Mouse (Mus musculus) E14TG2a.4 (cell line): ENCODE results near the gene Pik3r1.

Experiments used
- H3K27me3 ChIP-seq: 2 replicates; pipeline ENCODE4 v1.6.1; 2014; ENCODE audit warnings: low read length, control low read depth; ENCODE audit not compliant: insufficient read depth
- H3K36me3 ChIP-seq: 2 replicates; pipeline ENCODE4 v1.6.1; 2014; ENCODE audit warnings: low read length, control low read depth; ENCODE audit not compliant: insufficient read depth
- H3K4me1 ChIP-seq: replicated peaks from 2 replicates; pipeline ENCODE4 v1.6.1; 2014; ENCODE audit warnings: low read depth, low read length, control low read depth
- H3K4me3 ChIP-seq: replicated peaks from 2 replicates; pipeline ENCODE4 v1.5.1; 2014; ENCODE audit warnings: mild to moderate bottlenecking, low read length
- H3K9me3 ChIP-seq: 2 replicates; pipeline ENCODE4 v1.6.1; 2014; ENCODE audit warnings: low read length, control low read depth
- CTCF ChIP-seq: conservative IDR thresholded peaks from 2 replicates; pipeline ENCODE4 v1.5.1; 2014; ENCODE audit warnings: low read length
- NANOG ChIP-seq: IDR thresholded peaks from 2 replicates; pipeline ENCODE4 v1.6.1; 2014; ENCODE audit warnings: borderline replicate concordance, low read length, mixed read lengths
- POU5F1 ChIP-seq: IDR thresholded peaks from 2 replicates; pipeline ENCODE4 v1.6.1; 2014; ENCODE audit warnings: low read length, borderline replicate concordance

The Pik3r1 gene

DNA sequence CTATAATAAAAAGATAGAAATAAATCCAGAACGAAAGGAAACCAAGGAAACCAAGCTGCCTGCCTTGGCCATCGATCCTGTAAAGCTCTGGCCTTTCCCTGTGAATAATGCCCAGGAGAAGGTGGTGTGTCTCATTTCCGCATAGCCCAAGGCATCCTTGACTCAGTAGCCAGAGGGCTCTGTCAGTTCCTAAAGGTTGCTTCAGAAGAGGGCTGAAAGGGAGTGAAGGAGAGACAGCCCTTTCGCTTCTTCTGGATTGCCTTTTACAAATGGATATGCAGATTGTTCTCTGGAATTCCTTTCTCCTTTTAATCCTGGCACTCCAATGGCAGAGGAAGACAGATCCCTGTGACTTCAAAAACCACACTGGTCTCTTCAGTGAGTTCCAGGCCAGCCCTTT lies 16.2 kb downstream of the Pik3r1 start:
- TF ChIP-seq CTCF (no peak), NANOG (no peak), POU5F1 (no peak)
- Histone ChIP-seq H3K27me3 (no peaks in the 10 kb centered on the region), H3K36me3 (peaks cover 1% of the 10 kb centered on the region; the same call in 1 of the 2 replicates), H3K4me1 (peaks cover 46% of the 10 kb centered on the region), H3K4me3 (no peak overlapping the region), H3K9me3 (no peaks in the 10 kb centered on the region)

DNA sequence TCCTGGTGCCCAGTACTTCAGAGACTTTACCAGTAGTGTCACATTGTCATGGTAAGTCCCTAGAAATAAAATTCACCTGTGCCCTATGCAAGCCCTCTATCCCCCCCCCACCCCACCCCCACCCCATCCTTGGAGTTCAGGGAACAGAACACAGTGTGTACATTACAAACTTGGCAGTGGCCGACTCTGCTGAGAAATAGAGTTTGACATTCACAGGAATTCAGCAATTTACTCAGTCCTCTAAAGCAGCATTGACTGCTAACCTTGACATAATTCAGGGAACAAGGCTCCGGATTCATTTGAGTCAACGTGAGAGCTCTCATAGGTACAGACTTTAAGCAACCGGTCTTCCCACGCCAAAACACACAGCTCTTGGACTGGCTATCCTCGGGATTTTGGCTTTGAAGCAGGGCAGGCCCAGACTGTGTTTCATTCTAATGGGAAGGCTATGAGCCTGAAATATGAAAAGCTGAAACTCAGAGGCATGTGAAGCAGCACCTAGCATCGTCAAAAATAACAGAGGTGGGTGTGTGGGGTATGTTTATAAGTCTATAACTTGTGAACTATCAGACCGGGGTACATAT lies 21.9 kb downstream of the Pik3r1 start:
- Histone ChIP-seq H3K36me3 (no peaks in the 10 kb centered on the region), H3K4me3 (no peak overlapping the region), H3K4me1 (peaks cover 9% of the 10 kb centered on the region), H3K9me3 (no peaks in the 10 kb centered on the region), H3K27me3 (no peaks in the 10 kb centered on the region)
- TF ChIP-seq NANOG (no peak), CTCF (no peak), POU5F1 (no peak)

- Histone ChIP-seq H3K36me3 (no peaks in the 10 kb centered on the region), H3K9me3 (no peaks in the 10 kb centered on the region), H3K4me1 (0 out of 2 replicates have a peak, but pooled peaks cover 2% of the 10 kb centered on the region), H3K27me3 (no peaks in the 10 kb centered on the region), H3K4me3 (no peak overlapping the region)
- TF ChIP-seq POU5F1 (no peak), NANOG (no peak), CTCF (no peak)
Observed at GRCm38 (mm10) chr13:101744943-101745342, 23.1 kb downstream of the Pik3r1 start.

DNA sequence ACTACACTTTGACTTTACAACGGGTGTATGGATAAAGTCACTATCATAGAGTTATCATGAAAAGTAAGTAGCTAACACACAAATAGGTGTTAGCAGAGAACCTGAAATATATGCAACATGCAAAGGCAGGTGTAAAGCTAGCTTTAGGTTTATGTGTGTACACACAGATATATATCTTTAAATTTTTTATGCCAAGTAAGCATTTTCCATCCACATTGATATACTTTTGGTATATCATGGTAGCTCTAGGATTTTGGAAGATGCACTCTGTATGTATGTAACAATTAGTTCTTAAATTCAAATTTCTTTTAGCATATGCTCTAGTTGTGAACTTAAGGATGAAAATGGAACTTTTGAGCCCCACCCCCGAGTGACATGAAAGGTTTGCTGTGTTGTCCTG lies 24.0 kb downstream of the Pik3r1 start:
- Histone ChIP-seq H3K4me1 (0 out of 2 replicates have a peak, but pooled peaks cover 2% of the 10 kb centered on the region), H3K9me3 (no peaks in the 10 kb centered on the region), H3K36me3 (no peaks in the 10 kb centered on the region), H3K4me3 (no peak overlapping the region), H3K27me3 (no peaks in the 10 kb centered on the region)
- no peak for TF ChIP-seq POU5F1
- no peak for TF ChIP-seq NANOG
- TF ChIP-seq CTCF, result no peak

DNA sequence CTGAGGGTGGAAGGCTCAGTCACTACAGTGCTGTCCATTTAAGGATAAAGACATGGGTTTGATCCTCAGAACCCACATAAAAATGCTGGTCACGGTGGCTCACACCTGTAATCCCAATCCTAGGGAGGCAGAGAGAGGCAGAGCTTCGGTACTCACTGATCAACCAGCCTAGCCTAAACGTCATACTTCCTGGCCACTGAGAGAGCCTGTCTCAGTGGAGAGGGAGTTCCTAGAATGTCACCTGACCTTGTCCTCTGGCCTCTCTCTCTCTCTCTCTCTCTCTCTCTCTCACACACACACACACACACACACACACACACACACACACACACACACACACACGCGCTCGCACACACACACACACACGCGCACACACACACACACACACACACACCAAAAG lies 24.8 kb downstream of the Pik3r1 start:
- H3K27me3 ChIP-seq, result no peaks in the 10 kb centered on the region
- TF ChIP-seq NANOG (no peak), CTCF (no peak), POU5F1 (no peak)
- no peaks in the 10 kb centered on the region for H3K36me3 ChIP-seq
- no peaks in the 10 kb centered on the region for H3K9me3 ChIP-seq
- peaks cover 7% of the 10 kb centered on the region; the same call in 1 of the 2 replicates for H3K4me1 ChIP-seq
- H3K4me3 ChIP-seq, result no peak overlapping the region

- no peak overlapping the region for H3K4me3 ChIP-seq
- H3K27me3 ChIP-seq, result no peaks in the 10 kb centered on the region
- no peaks in the 10 kb centered on the region for H3K9me3 ChIP-seq
- no peaks in the 10 kb centered on the region for H3K36me3 ChIP-seq
- H3K4me1 ChIP-seq, result peaks cover 10% of the 10 kb centered on the region
- no peak for TF ChIP-seq NANOG
- TF ChIP-seq POU5F1, result no peak
- TF ChIP-seq CTCF, result no peak
Observed at GRCm38 (mm10) chr13:101742596-101742995, 25.4 kb downstream of the Pik3r1 start.

DNA sequence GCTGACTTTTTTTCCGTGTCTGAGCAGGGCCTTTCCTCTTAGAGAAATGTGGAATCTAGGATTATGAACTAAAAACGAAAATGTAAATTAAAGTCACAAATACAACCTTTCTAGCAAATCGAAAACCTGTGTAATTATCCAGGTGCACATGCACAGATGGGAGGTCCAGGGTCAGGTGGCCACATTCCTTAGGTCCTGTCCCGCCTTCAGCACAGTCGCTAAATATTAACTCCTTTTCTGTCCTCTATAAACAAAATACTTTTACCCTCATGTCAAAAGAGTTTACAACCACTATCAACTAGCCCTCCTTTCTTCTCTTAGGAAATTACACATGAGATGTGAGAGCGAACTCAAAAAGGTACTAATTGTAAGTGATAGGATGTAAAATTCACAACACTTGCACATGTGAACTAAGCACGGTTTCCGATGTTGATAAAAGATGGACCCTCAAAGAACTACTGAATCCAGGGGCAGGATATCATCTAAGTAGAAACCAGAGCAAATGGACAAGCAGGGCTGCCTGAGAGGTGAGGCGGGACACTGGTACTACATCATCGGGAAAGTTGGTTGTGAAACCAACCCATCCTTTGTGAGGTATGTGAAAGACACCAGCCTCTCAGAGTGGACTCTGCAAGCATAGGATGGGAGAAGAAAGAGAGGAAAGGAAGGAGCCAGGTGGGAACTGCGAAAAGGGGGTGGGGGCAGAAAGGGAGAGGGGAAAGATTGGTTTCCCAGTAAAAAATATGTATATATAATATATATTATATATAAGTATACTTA lies 26.3 kb downstream of the Pik3r1 start:
- Histone ChIP-seq H3K9me3 (no peaks in the 10 kb centered on the region), H3K4me1 (peaks cover 10% of the 10 kb centered on the region), H3K4me3 (no peak overlapping the region), H3K27me3 (no peaks in the 10 kb centered on the region), H3K36me3 (no peaks in the 10 kb centered on the region)
- TF ChIP-seq NANOG, result no peak
- TF ChIP-seq POU5F1, result no peak
- no peak for TF ChIP-seq CTCF

- Histone ChIP-seq H3K9me3 (no peaks in the 10 kb centered on the region), H3K4me1 (peaks cover 10% of the 10 kb centered on the region), H3K36me3 (no peaks in the 10 kb centered on the region), H3K4me3 (no peak overlapping the region), H3K27me3 (no peaks in the 10 kb centered on the region)
- TF ChIP-seq NANOG (no peak), CTCF (no peak), POU5F1 (no peak)
Observed at GRCm38 (mm10) chr13:101739732-101740381, 28.2 kb downstream of the Pik3r1 start.
